Mouse (Mus musculus): ENCODE data around the gene Klk1b26. TPM values are rescaled to one million over a fixed set of nuclear protein-coding genes. Genes with fewer than 3 reads are reported as not detected.
"Not testable (repeated sequence)": the region's sequence is repeated elsewhere in the genome, so short reads cannot be mapped to it uniquely, and the experiment has no call there.

Gene Klk1b26
- 0.05 and 0.20 TPM in 2 replicates for polyA plus RNA-seq (2012; rRNA removed)
- 0.14 and 0.36 TPM in 2 replicates for polyA plus RNA-seq (2014; fragmentation: Nextera tagmentation; extraction: Ambion mirVana)

GRCm38 (mm10) chr7:44011868-44012267, at the start of gene Klk1b26:
Klk1b26 (plus strand) TSS chr7:44012168.
- not testable (repeated sequence) for ATAC-seq (ENCODE audit: low FRiP score, low read depth); H3K4me2 ChIP-seq (replicated peaks; ENCODE audit: low read depth, low read length, severe bottlenecking); DNase-seq (ENCODE audit: low spot score); H3K27me3 ChIP-seq (ENCODE audit: control insufficient read depth, insufficient read depth, low read length); H3K9me3 ChIP-seq (ENCODE audit: control insufficient read depth, low read length); H3K36me3 ChIP-seq (ENCODE audit: control insufficient read depth, insufficient read depth, low read length); H3K4me3 ChIP-seq (replicated peaks; ENCODE audit: low read length); H3K9ac ChIP-seq (ENCODE audit: low read depth, low read length, severe bottlenecking); H3K4me1 ChIP-seq (ENCODE audit: control insufficient read depth, insufficient read depth, low read length); H3K27ac ChIP-seq (replicated peaks; ENCODE audit: low read depth, low read length)

DNA sequence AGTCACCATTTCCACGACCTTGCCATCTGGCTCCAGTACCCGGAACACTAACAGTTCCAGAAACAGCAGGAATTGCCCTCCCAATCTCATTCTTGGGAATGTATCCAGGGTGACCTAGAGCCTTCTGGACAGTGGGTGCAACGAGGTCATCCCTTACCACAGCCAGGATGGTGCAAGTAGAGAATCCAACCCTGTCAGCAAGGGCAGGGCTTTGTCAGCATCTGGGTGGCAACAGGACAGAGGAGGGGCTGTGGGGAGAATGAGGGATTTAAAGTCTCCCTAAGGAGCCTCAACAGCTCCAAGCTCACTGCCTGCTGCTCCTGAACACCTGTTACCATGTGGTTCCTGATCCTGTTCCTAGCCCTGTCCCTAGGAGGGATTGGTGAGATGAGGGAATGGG, 45.5 kb upstream of the Klk1b26 start, which contains the start of gene Klk1b1:
Klk1b1 (plus strand) TSS at position 301 of the 400 bp plus-strand sequence.
- WGBS: 70% methylated on average over 3 of the region's 3 CpGs
- no peak for TF ChIP-seq POLR2A (IDR thresholded peaks at IDR 0.05; ENCODE audit: borderline replicate concordance, extremely low read depth, insufficient read depth, insufficient read length)
- Histone ChIP-seq H3K27me3 (ENCODE audit: control insufficient read depth, insufficient read depth, low read length) (no peaks in the 10 kb centered on the region), H3K4me2 (replicated peaks; ENCODE audit: low read depth, low read length, severe bottlenecking) (no peak within 1 kb of the TSS), H3K4me3 (replicated peaks; ENCODE audit: low read length) (no peak within 1 kb of the TSS), H3K9me3 (ENCODE audit: control insufficient read depth, low read length) (no peaks in the 10 kb centered on the region), H3K36me3 (ENCODE audit: control insufficient read depth, insufficient read depth, low read length) (no peaks in the 10 kb centered on the region), H3K4me1 (ENCODE audit: control insufficient read depth, insufficient read depth, low read length) (no peaks in the 10 kb centered on the region), H3K9ac (ENCODE audit: low read depth, low read length, severe bottlenecking) (no peak within 1 kb of the TSS), H3K27ac (replicated peaks; ENCODE audit: low read depth, low read length) (no peak within 1 kb of the TSS)
- no peak for ATAC-seq (ENCODE audit: low FRiP score, low read depth)
- no peak for DNase-seq (ENCODE audit: low spot score)

DNA sequence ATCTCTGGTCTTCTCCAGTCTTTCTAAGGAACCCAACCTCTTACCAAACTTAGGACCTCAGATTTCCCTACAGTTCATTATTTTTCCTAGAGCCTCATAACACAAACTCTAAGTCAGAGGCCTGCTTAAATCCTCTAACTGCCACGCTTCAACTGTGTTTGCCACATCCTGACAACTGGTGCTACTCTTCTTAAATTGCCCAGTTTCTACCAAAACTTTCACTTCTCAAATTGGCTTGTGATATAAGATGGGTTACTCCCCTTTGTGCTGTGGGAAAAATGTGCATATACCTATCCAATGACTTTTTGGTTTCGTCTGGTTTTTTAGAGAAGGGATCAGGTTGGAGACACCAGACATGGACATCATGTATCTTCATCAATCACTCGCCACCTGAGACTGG, 44.9 kb upstream of the Klk1b26 start:
- WGBS: 75% methylated on average over 3 of the region's 3 CpGs
- H3K27me3 ChIP-seq (ENCODE audit: control insufficient read depth, insufficient read depth, low read length): no peaks in the 10 kb centered on the region
- no peak overlapping the region for H3K9ac ChIP-seq (ENCODE audit: low read depth, low read length, severe bottlenecking)
- ATAC-seq (ENCODE audit: low FRiP score, low read depth) (no peak), DNase-seq (ENCODE audit: low spot score) (no peak)
- H3K9me3 ChIP-seq (ENCODE audit: control insufficient read depth, low read length): no peaks in the 10 kb centered on the region
- no peak for TF ChIP-seq POLR2A (IDR thresholded peaks at IDR 0.05; ENCODE audit: borderline replicate concordance, extremely low read depth, insufficient read depth, insufficient read length)
- no peak overlapping the region for H3K4me2 ChIP-seq (replicated peaks; ENCODE audit: low read depth, low read length, severe bottlenecking)
- H3K4me1 ChIP-seq (ENCODE audit: control insufficient read depth, insufficient read depth, low read length): no peaks in the 10 kb centered on the region
- no peak overlapping the region for H3K27ac ChIP-seq (replicated peaks; ENCODE audit: low read depth, low read length)
- no peak overlapping the region for H3K4me3 ChIP-seq (replicated peaks; ENCODE audit: low read length)
- no peaks in the 10 kb centered on the region for H3K36me3 ChIP-seq (ENCODE audit: control insufficient read depth, insufficient read depth, low read length)

DNA sequence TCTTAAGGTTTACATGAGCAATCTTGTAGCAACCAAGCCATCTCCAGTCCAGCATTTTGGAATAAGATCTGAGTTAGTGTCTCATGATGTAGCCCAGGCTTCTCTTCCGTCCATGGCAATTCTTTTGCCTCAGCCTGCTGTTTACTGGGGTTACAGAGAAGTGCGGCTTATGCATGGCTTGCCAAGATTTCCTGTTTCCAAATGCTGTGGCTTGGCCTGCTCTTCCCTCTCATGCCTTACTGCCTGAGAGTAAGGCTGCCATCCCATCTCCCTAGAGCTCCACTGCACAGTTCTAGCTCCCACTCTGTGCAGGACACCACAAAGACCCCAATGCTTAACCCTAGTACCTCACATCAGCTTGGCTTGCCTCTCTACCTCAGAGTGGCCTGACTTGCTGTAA, 44.4 kb upstream of the Klk1b26 start:
- TF ChIP-seq POLR2A (IDR thresholded peaks at IDR 0.05; ENCODE audit: borderline replicate concordance, extremely low read depth, insufficient read depth, insufficient read length): no peak
- Histone ChIP-seq H3K4me1 (ENCODE audit: control insufficient read depth, insufficient read depth, low read length) (no peaks in the 10 kb centered on the region), H3K27me3 (ENCODE audit: control insufficient read depth, insufficient read depth, low read length) (no peaks in the 10 kb centered on the region), H3K9ac (ENCODE audit: low read depth, low read length, severe bottlenecking) (no peak overlapping the region), H3K4me2 (replicated peaks; ENCODE audit: low read depth, low read length, severe bottlenecking) (no peak overlapping the region), H3K9me3 (ENCODE audit: control insufficient read depth, low read length) (no peaks in the 10 kb centered on the region), H3K27ac (replicated peaks; ENCODE audit: low read depth, low read length) (no peak overlapping the region), H3K4me3 (replicated peaks; ENCODE audit: low read length) (no peak overlapping the region), H3K36me3 (ENCODE audit: control insufficient read depth, insufficient read depth, low read length) (no peaks in the 10 kb centered on the region)
- DNase-seq (ENCODE audit: low spot score) (no peak), ATAC-seq (ENCODE audit: low FRiP score, low read depth) (no peak)
- 88% methylated on average over 2 of the region's 2 CpGs for WGBS

DNA sequence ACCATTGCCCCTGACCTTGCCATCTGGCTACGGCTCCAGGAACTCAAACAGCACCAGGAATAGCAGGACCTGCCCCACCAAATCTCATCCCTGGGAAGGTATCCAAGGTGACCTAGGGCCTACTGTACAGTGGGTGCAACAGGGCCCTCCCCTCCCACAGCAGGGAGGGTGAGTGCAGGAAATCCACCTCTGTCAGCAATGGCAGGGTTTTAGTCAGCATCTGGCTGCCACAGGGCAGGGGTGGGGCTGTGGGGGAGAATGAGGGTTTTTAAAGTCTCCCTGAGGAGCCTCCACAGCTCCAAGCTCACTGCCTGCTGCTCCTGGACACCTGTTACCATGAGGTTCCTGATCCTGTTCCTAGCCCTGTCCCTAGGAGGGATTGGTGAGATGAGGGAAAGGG, 36.2 kb upstream of the Klk1b26 start, which contains the start of gene Klk1b9:
Klk1b9 (plus strand) TSS at position 301 of the 400 bp plus-strand sequence.
- H3K36me3 ChIP-seq (ENCODE audit: control insufficient read depth, insufficient read depth, low read length); H3K9me3 ChIP-seq (ENCODE audit: control insufficient read depth, low read length); H3K27ac ChIP-seq (replicated peaks; ENCODE audit: low read depth, low read length); ATAC-seq (ENCODE audit: low FRiP score, low read depth); DNase-seq (ENCODE audit: low spot score); H3K4me3 ChIP-seq (replicated peaks; ENCODE audit: low read length); H3K4me2 ChIP-seq (replicated peaks; ENCODE audit: low read depth, low read length, severe bottlenecking); H3K27me3 ChIP-seq (ENCODE audit: control insufficient read depth, insufficient read depth, low read length); H3K9ac ChIP-seq (ENCODE audit: low read depth, low read length, severe bottlenecking); H3K4me1 ChIP-seq (ENCODE audit: control insufficient read depth, insufficient read depth, low read length): not testable (repeated sequence)
- WGBS: 68% methylated on average over 1 of the region's 1 CpGs

DNA sequence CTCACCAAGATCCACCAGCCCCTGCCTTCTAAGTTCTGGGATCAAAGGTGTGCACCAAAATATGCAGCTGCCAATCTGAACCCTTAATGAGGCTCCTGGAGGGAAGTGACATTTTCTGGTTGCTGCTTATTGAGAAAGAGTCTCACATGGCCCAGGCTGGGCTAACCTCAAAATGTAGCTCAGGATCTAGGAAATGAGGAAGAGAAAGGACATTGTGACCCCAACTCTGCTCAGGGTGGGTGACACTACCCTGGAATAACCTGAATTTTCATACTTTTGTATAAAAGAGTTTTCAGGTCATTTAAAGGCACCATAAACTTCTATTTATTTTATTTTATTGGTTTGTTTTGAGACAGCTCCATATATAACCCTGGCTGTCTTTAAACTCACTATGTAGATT, 26.3 kb upstream of the Klk1b26 start:
- Histone ChIP-seq H3K4me2 (replicated peaks; ENCODE audit: low read depth, low read length, severe bottlenecking) (no peak overlapping the region), H3K9me3 (ENCODE audit: control insufficient read depth, low read length) (no peaks in the 10 kb centered on the region), H3K27me3 (ENCODE audit: control insufficient read depth, insufficient read depth, low read length) (no peaks in the 10 kb centered on the region), H3K4me1 (ENCODE audit: control insufficient read depth, insufficient read depth, low read length) (no peaks in the 10 kb centered on the region), H3K27ac (replicated peaks; ENCODE audit: low read depth, low read length) (no peak overlapping the region), H3K9ac (ENCODE audit: low read depth, low read length, severe bottlenecking) (no peak overlapping the region), H3K36me3 (ENCODE audit: control insufficient read depth, insufficient read depth, low read length) (no peaks in the 10 kb centered on the region), H3K4me3 (replicated peaks; ENCODE audit: low read length) (no peak overlapping the region)
- TF ChIP-seq POLR2A (IDR thresholded peaks at IDR 0.05; ENCODE audit: borderline replicate concordance, extremely low read depth, insufficient read depth, insufficient read length): no peak
- DNase-seq (ENCODE audit: low spot score) (no peak), ATAC-seq (ENCODE audit: low FRiP score, low read depth) (no peak)

DNA sequence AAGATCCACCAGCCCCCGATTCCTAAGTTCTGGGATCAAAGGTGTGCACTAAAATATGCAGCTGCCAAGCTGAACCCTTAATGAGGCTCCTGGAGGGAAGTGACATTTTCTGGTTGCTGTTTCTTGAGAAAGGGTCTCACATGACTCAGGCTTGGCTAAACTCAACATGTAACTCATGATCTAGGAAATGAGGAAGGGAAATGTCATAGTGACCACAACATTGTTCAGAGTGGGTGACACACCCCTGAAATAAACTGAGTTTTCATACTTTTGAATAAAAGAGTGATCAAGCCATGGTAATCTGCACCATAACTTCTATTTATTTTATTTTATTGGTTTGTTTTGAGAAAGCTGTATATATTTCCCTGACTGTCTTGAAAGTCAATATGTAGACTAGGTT, 17.1 kb upstream of the Klk1b26 start:
- not testable (repeated sequence) for DNase-seq (ENCODE audit: low spot score); H3K27me3 ChIP-seq (ENCODE audit: control insufficient read depth, insufficient read depth, low read length); H3K4me1 ChIP-seq (ENCODE audit: control insufficient read depth, insufficient read depth, low read length); H3K9ac ChIP-seq (ENCODE audit: low read depth, low read length, severe bottlenecking); ATAC-seq (ENCODE audit: low FRiP score, low read depth); H3K4me3 ChIP-seq (replicated peaks; ENCODE audit: low read length); H3K9me3 ChIP-seq (ENCODE audit: control insufficient read depth, low read length); H3K27ac ChIP-seq (replicated peaks; ENCODE audit: low read depth, low read length); H3K4me2 ChIP-seq (replicated peaks; ENCODE audit: low read depth, low read length, severe bottlenecking); H3K36me3 ChIP-seq (ENCODE audit: control insufficient read depth, insufficient read depth, low read length)
- WGBS: 56% methylated on average over 1 of the region's 1 CpGs

DNA sequence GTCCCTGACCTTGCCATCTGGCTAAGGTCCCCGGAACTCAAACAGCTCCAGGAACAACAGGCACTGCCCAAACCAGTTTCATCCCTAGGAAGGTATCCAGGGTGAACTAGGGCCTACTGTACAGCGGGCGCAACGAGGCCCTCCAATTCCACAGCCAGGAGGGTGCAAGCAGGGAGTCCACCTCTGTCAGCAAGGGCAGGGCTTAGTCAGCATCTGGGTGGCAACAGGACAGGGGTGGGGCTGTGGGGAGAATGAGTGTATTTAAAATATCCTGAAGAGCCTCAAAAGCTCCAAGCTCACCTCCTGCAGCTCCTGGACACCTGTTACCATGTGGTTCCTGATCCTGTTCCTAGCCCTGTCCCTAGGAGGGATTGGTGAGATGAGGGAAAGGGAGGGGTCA, 16.4 kb upstream of the Klk1b26 start, which contains the start of gene Klk1b11:
Klk1b11 (plus strand) TSS at position 301 of the 400 bp plus-strand sequence.
- WGBS: 65% methylated on average over 4 of the region's 4 CpGs
- H3K4me3 ChIP-seq (replicated peaks; ENCODE audit: low read length): not testable (repeated sequence)

More for the DNA sequence above, 16.4 kb upstream of the Klk1b26 start, which contains the start of gene Klk1b11:
- H3K9me3 ChIP-seq (ENCODE audit: control insufficient read depth, low read length); H3K27me3 ChIP-seq (ENCODE audit: control insufficient read depth, insufficient read depth, low read length); ATAC-seq (ENCODE audit: low FRiP score, low read depth); DNase-seq (ENCODE audit: low spot score); H3K4me2 ChIP-seq (replicated peaks; ENCODE audit: low read depth, low read length, severe bottlenecking); H3K36me3 ChIP-seq (ENCODE audit: control insufficient read depth, insufficient read depth, low read length); H3K9ac ChIP-seq (ENCODE audit: low read depth, low read length, severe bottlenecking); H3K27ac ChIP-seq (replicated peaks; ENCODE audit: low read depth, low read length); H3K4me1 ChIP-seq (ENCODE audit: control insufficient read depth, insufficient read depth, low read length): not testable (repeated sequence)
